ENCODE assay signal across 8 mouse cellular contexts in genomic region chr11:49793619-49794341, GRCm38 (mm10). TPM values are rescaled to one million over a fixed set of nuclear protein-coding genes. Genes with fewer than 3 reads are reported as not detected.
DNase-seq lines count a peak whose midpoint lies in the region; ATAC-seq lines count a peak whose summit lies in the region.

Gene Gfpt2 (plus strand): TSS chr11:49794178.

- peak within 1 kb of the TSS; percentile 96 for H3K4me2 ChIP-seq in intestine, embryonic 14.5 days (ENCODE audit: low read length)

- ATAC-seq in intestine, embryonic 14.5 days (replicated peaks; ENCODE audit: low FRiP score, low TSS enrichment, low read depth) = peak; percentile 98
- peak; percentile 87 for ATAC-seq in megakaryocyte progenitor cell, adult 5-6 weeks (replicated peaks; ENCODE audit: poor library complexity)

- H3K36me3 ChIP-seq in intestine, embryonic 14.5 days (ENCODE audit: control insufficient read depth, insufficient read depth, low read length) = no peaks in the 10 kb centered on the region

- no peaks in the 10 kb centered on the region for H3K9me3 ChIP-seq in intestine, embryonic 14.5 days (ENCODE audit: control insufficient read depth, low read length)

- H3K27ac ChIP-seq in intestine, embryonic 14.5 days (ENCODE audit: low read depth) = 0 out of 2 replicates have a peak within 1 kb of the TSS, but pooled peaks have one; percentile 27

- intact Hi-C loops in left cerebral cortex, postnatal 10 days (cut with DNase I) = loop anchor here (5.0 kb wide), 1 partner anchor 61 kb away; no protein-coding TSS in a partner anchor

- 0% methylated on average over 25 of the region's 25 CpGs for WGBS in intestine, embryonic 14.5 days

- H3K27me3 ChIP-seq in intestine, embryonic 14.5 days (replicated peaks; ENCODE audit: control insufficient read depth, insufficient read depth, low read length) = no peaks in the 10 kb centered on the region

- peaks cover 7% of the 10 kb centered on the region; the same call in 1 of the 2 replicates for H3K4me1 ChIP-seq in intestine, embryonic 14.5 days (replicated peaks; ENCODE audit: control insufficient read depth, insufficient read depth, low read length)

- peak within 1 kb of the TSS; percentile 58 for H3K4me3 ChIP-seq in intestine, embryonic 14.5 days (ENCODE audit: low read depth, low read length)

- peak; percentile 84 for DNase-seq in adrenal gland, postnatal 14 days
- peak; percentile 92 for DNase-seq in embryo, embryonic 9.5 days (ENCODE audit: extremely low spot score)
- peak; percentile 70 to 83 for DNase-seq in gastrocnemius, postnatal 4 days (ENCODE audit: low spot score in 2 of 2)
- peak; percentile 91 for DNase-seq in intestine, embryonic 14.5 days (ENCODE audit: low spot score)
- peak; percentile 80 to 89 for DNase-seq in left cerebral cortex, postnatal 10 days (ENCODE audit: extremely low spot score in 1 of 2, low spot score in 2 of 2)
- DNase-seq in right cerebral cortex, postnatal 4 days = peak; percentile 75
- DNase-seq in adipocyte (ENCODE audit: low spot score) = no peak

- H3K9ac ChIP-seq in intestine, embryonic 14.5 days (ENCODE audit: low read length) = peak within 1 kb of the TSS; percentile 62

RNA-seq across cellular contexts. Expression of gene Gfpt2, which starts in this region (rescaled TPM):
- 5.6 and 6.0 TPM in 2 replicates for total RNA-seq in adrenal gland, postnatal 14 days (2021)
- 10 to 100 TPM; 14.5 to 18.0 TPM for total RNA-seq in gastrocnemius, postnatal 4 days (2021)
- 7.0 and 7.7 TPM in 2 replicates for polyA plus RNA-seq in intestine, embryonic 14.5 days (2014; fragmentation: Nextera tagmentation; extraction: Ambion mirVana)
- 1 to 10 TPM; 8.9 to 9.9 TPM for total RNA-seq in left cerebral cortex, postnatal 10 days (2021)
- 0.24 and 0.39 TPM in 2 replicates for total RNA-seq in megakaryocyte progenitor cell, adult 5-6 weeks (2015)
- 0.37 TPM in 1 of 2 replicates, not detected in the other for total RNA-seq in megakaryocyte progenitor cell, adult 5-6 weeks (2017)

Comparison
In these comparisons a context has a peak if more than half of its experiments do, and no peak if none do; other contexts are left out.
1. Peak in ATAC-seq in megakaryocyte progenitor cell, adult 5-6 weeks; RNA of the gene not detected or under 1 TPM.